Mouse (Mus musculus): ENCODE measurements around the gene Atg101. TPM values are rescaled to one million over a fixed set of nuclear protein-coding genes. Genes with fewer than 3 reads are reported as not detected.

Gene Atg101
- polyA plus RNA-seq, 1 experiment from 2014 or later, result 61.2 TPM

DNA sequence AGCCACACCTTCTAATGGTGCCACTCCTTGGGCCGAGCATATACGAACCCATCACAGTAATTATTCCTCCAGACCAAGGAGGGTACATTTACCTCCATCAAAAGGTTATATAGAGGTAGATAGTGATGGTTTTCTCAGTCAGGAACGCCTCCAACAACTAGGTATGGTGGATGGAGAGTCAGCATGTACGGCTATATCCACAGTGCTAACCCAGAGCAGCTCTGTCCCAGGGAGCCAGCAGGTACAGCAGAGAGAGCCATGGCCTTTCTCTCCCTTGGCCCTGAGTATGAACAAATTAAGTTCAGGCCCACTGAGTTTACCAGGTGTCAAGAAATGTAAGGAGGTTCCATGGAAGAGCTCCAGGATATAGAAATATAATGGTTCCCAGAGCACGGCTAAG lies 32.1 kb upstream of the Atg101 start:
- H3K9me3 ChIP-seq (ENCODE audit: control insufficient read depth, low read length), result no peaks in the 10 kb centered on the region
- no peak overlapping the region for H3K9ac ChIP-seq (replicated peaks; ENCODE audit: low read length)
- 91% methylated on average over 5 of the region's 5 CpGs for WGBS
- H3K4me1 ChIP-seq (ENCODE audit: control insufficient read depth, insufficient read depth, low read length), result 0 out of 2 replicates have a peak, but pooled peaks cover 7% of the 10 kb centered on the region
- H3K27ac ChIP-seq (replicated peaks; ENCODE audit: low read depth, low read length), result no peak overlapping the region
- no peaks in the 10 kb centered on the region for H3K27me3 ChIP-seq (ENCODE audit: control insufficient read depth, insufficient read depth, low read length)
- no peak overlapping the region for H3K4me3 ChIP-seq (replicated peaks; ENCODE audit: low read depth, low read length)
- DNase-seq, result no peak
- H3K36me3 ChIP-seq (ENCODE audit: control insufficient read depth, insufficient read depth, low read length), result no peaks in the 10 kb centered on the region
- no peak for ATAC-seq (ENCODE audit: low FRiP score, low TSS enrichment)
- H3K4me2 ChIP-seq (ENCODE audit: low read length), result no peak overlapping the region

DNA sequence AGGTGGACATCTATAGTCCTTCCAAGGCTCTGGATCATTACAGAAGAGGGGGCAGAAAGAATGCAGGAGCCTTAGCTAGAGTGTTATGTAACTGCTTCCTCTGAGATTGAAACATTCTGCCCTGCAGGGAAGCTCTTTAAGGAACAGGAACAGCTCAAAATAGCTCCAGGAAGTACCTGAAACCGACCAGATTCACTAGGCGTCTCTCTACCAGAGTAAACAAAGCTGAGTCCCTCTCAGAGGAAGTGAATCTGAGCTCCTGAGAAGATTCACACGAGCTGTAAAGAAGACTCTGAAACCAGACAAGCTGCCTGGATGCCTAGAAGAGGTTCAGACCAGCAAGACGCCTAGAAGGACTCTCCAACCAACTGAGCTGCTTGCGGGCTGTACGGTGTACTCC lies 31.5 kb upstream of the Atg101 start:
- no peak for DNase-seq
- H3K4me2 ChIP-seq (ENCODE audit: low read length), result no peak overlapping the region
- H3K4me3 ChIP-seq (replicated peaks; ENCODE audit: low read depth, low read length), result no peak overlapping the region
- no peaks in the 10 kb centered on the region for H3K36me3 ChIP-seq (ENCODE audit: control insufficient read depth, insufficient read depth, low read length)
- H3K27me3 ChIP-seq (ENCODE audit: control insufficient read depth, insufficient read depth, low read length), result no peaks in the 10 kb centered on the region
- 0 out of 2 replicates have a peak, but pooled peaks cover 7% of the 10 kb centered on the region for H3K4me1 ChIP-seq (ENCODE audit: control insufficient read depth, insufficient read depth, low read length)
- no peak overlapping the region for H3K9ac ChIP-seq (replicated peaks; ENCODE audit: low read length)
- no peak overlapping the region for H3K27ac ChIP-seq (replicated peaks; ENCODE audit: low read depth, low read length)
- no peak for ATAC-seq (ENCODE audit: low FRiP score, low TSS enrichment)
- H3K9me3 ChIP-seq (ENCODE audit: control insufficient read depth, low read length), result no peaks in the 10 kb centered on the region
- 87% methylated on average over 6 of the region's 6 CpGs for WGBS

DNA sequence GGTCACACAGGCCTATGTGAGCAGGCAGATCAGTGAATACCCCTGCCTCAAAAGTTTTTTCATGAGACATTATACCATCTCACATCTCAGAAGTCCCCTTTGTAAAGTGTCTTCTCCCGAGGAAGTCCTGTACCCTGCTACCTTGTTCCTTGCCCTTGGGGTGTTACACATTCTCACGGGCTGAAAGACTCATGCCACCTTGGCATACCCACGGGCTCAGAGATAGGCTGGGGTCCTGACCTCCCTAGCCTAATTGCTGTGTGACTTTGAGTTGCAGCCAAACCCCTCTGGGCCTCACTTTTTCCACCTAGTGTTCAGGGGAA lies 30.5 kb upstream of the Atg101 start:
- H3K27ac ChIP-seq (replicated peaks; ENCODE audit: low read depth, low read length), result 0 out of 2 replicates have a peak overlapping the region, but pooled peaks have one; percentile 2
- no peak for DNase-seq
- ATAC-seq (ENCODE audit: low FRiP score, low TSS enrichment), result no peak

GRCm38 (mm10) chr15:101253886-101254795 lies 29.9 kb upstream of the Atg101 start, which contains the start of gene Nr4a1:
Gene Nr4a1, plus strand, starts transcription at chr15:101254269.
- peak within 1 kb of the TSS; percentile 82 for H3K4me2 ChIP-seq (ENCODE audit: low read length)
- ATAC-seq (ENCODE audit: low FRiP score, low TSS enrichment), result peak; percentile 67
- WGBS, result under 1% methylated on average over 73 of the region's 82 CpGs
- 0 out of 2 replicates have a peak, but pooled peaks cover 7% of the 10 kb centered on the region for H3K4me1 ChIP-seq (ENCODE audit: control insufficient read depth, insufficient read depth, low read length)
- H3K36me3 ChIP-seq (ENCODE audit: control insufficient read depth, insufficient read depth, low read length), result no peaks in the 10 kb centered on the region
- DNase-seq, result peak; percentile 81
- H3K9me3 ChIP-seq (ENCODE audit: control insufficient read depth, low read length), result no peaks in the 10 kb centered on the region
- peak within 1 kb of the TSS; percentile 77 for H3K9ac ChIP-seq (replicated peaks; ENCODE audit: low read length)
- peak within 1 kb of the TSS; percentile 41; the same call in 1 of the 2 replicates for H3K27ac ChIP-seq (replicated peaks; ENCODE audit: low read depth, low read length)
- no peaks in the 10 kb centered on the region for H3K27me3 ChIP-seq (ENCODE audit: control insufficient read depth, insufficient read depth, low read length)
- peak within 1 kb of the TSS; percentile 59 for H3K4me3 ChIP-seq (replicated peaks; ENCODE audit: low read depth, low read length)

More for the DNA sequence above, 30.5 kb upstream of the Atg101 start:
- peak overlapping the region; percentile 59 for H3K4me3 ChIP-seq (replicated peaks; ENCODE audit: low read depth, low read length)
- no peaks in the 10 kb centered on the region for H3K27me3 ChIP-seq (ENCODE audit: control insufficient read depth, insufficient read depth, low read length)
- H3K9me3 ChIP-seq (ENCODE audit: control insufficient read depth, low read length), result no peaks in the 10 kb centered on the region
- H3K4me1 ChIP-seq (ENCODE audit: control insufficient read depth, insufficient read depth, low read length), result 0 out of 2 replicates have a peak, but pooled peaks cover 7% of the 10 kb centered on the region
- H3K9ac ChIP-seq (replicated peaks; ENCODE audit: low read length), result peak overlapping the region; percentile 77
- H3K36me3 ChIP-seq (ENCODE audit: control insufficient read depth, insufficient read depth, low read length), result no peaks in the 10 kb centered on the region
- peak overlapping the region; percentile 82 for H3K4me2 ChIP-seq (ENCODE audit: low read length)
- 38% methylated on average over 3 of the region's 3 CpGs for WGBS

GRCm38 (mm10) chr15:101255842-101256462 lies 28.1 kb upstream of the Atg101 start:
- DNase-seq, result no peak
- H3K27me3 ChIP-seq (ENCODE audit: control insufficient read depth, insufficient read depth, low read length), result no peaks in the 10 kb centered on the region
- H3K4me2 ChIP-seq (ENCODE audit: low read length), result no peak overlapping the region
- ATAC-seq (ENCODE audit: low FRiP score, low TSS enrichment), result no peak
- H3K27ac ChIP-seq (replicated peaks; ENCODE audit: low read depth, low read length), result no peak overlapping the region
- WGBS, result 84% methylated on average over 7 of the region's 7 CpGs
- H3K36me3 ChIP-seq (ENCODE audit: control insufficient read depth, insufficient read depth, low read length), result no peaks in the 10 kb centered on the region
- no peak overlapping the region for H3K9ac ChIP-seq (replicated peaks; ENCODE audit: low read length)
- H3K9me3 ChIP-seq (ENCODE audit: control insufficient read depth, low read length), result no peaks in the 10 kb centered on the region
- H3K4me3 ChIP-seq (replicated peaks; ENCODE audit: low read depth, low read length), result no peak overlapping the region
- 0 out of 2 replicates have a peak, but pooled peaks cover 7% of the 10 kb centered on the region for H3K4me1 ChIP-seq (ENCODE audit: control insufficient read depth, insufficient read depth, low read length)

GRCm38 (mm10) chr15:101256463-101257206 lies 27.4 kb upstream of the Atg101 start:
- DNase-seq (no peak), ATAC-seq (ENCODE audit: low FRiP score, low TSS enrichment) (no peak)
- H3K27me3 ChIP-seq (ENCODE audit: control insufficient read depth, insufficient read depth, low read length), result no peaks in the 10 kb centered on the region
- H3K27ac ChIP-seq (replicated peaks; ENCODE audit: low read depth, low read length), result no peak overlapping the region
- H3K4me2 ChIP-seq (ENCODE audit: low read length), result no peak overlapping the region
- 0 out of 2 replicates have a peak, but pooled peaks cover 7% of the 10 kb centered on the region for H3K4me1 ChIP-seq (ENCODE audit: control insufficient read depth, insufficient read depth, low read length)
- no peak overlapping the region for H3K4me3 ChIP-seq (replicated peaks; ENCODE audit: low read depth, low read length)
- H3K9ac ChIP-seq (replicated peaks; ENCODE audit: low read length), result no peak overlapping the region
- no peaks in the 10 kb centered on the region for H3K9me3 ChIP-seq (ENCODE audit: control insufficient read depth, low read length)
- no peaks in the 10 kb centered on the region for H3K36me3 ChIP-seq (ENCODE audit: control insufficient read depth, insufficient read depth, low read length)
- 85% methylated on average over 14 of the region's 14 CpGs for WGBS

DNA sequence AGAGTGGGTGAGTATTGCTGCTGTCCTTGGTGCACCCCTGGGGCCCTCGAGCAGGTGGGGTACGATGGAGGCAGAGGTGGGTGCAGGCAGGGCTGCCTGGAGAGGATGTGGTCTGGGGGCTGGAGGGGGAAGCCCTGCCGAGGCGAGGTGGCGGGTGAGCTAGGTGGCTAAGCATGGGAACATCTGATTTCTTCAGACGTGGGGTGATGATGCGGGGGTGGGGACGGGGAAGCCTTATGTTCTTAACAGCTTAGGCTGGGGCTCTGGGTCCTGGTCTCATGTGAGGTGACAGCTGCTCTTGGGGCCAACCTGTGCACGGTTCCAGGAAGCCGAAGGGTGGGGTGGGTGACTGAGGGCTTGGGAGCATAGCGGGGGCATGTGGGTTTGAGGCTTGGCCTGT lies 25.7 kb upstream of the Atg101 start:
- Histone ChIP-seq H3K4me3 (replicated peaks; ENCODE audit: low read depth, low read length) (no peak overlapping the region), H3K4me1 (ENCODE audit: control insufficient read depth, insufficient read depth, low read length) (0 out of 2 replicates have a peak, but pooled peaks cover 7% of the 10 kb centered on the region), H3K9me3 (ENCODE audit: control insufficient read depth, low read length) (no peaks in the 10 kb centered on the region), H3K27ac (replicated peaks; ENCODE audit: low read depth, low read length) (no peak overlapping the region), H3K9ac (replicated peaks; ENCODE audit: low read length) (no peak overlapping the region), H3K36me3 (ENCODE audit: control insufficient read depth, insufficient read depth, low read length) (no peaks in the 10 kb centered on the region), H3K27me3 (ENCODE audit: control insufficient read depth, insufficient read depth, low read length) (no peaks in the 10 kb centered on the region), H3K4me2 (ENCODE audit: low read length) (no peak overlapping the region)
- WGBS, result 88% methylated on average over 11 of the region's 11 CpGs
- no peak for DNase-seq
- ATAC-seq (ENCODE audit: low FRiP score, low TSS enrichment), result no peak

DNA sequence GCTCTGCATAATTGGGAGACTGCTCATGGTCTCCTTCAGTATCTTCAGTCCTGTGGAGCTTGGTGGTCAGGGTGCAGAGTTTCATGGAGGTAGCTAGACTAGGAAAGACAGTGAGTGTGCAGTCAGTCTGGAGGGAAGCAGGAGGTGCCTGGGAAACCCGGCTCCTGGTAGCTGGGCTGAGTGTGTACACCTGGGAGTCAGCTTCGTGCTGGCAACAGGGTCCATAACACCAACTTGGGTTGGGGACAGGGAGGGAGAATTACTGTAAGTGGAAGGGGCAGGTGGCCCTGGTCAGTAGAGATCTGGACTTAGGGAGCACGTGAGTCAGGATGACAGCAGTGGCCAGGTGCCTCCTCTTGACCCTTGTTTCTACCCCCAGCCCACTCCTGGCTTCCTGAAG lies 24.1 kb upstream of the Atg101 start:
- Histone ChIP-seq H3K27me3 (ENCODE audit: control insufficient read depth, insufficient read depth, low read length) (no peaks in the 10 kb centered on the region), H3K36me3 (ENCODE audit: control insufficient read depth, insufficient read depth, low read length) (no peaks in the 10 kb centered on the region), H3K4me2 (ENCODE audit: low read length) (no peak overlapping the region), H3K27ac (replicated peaks; ENCODE audit: low read depth, low read length) (no peak overlapping the region), H3K4me1 (ENCODE audit: control insufficient read depth, insufficient read depth, low read length) (0 out of 2 replicates have a peak, but pooled peaks cover under 1% of the 10 kb centered on the region), H3K9ac (replicated peaks; ENCODE audit: low read length) (no peak overlapping the region), H3K4me3 (replicated peaks; ENCODE audit: low read depth, low read length) (no peak overlapping the region), H3K9me3 (ENCODE audit: control insufficient read depth, low read length) (no peaks in the 10 kb centered on the region)
- ATAC-seq (ENCODE audit: low FRiP score, low TSS enrichment) (no peak), DNase-seq (no peak)
- WGBS, result 80% methylated on average over 3 of the region's 3 CpGs
